Mouse (Mus musculus) forebrain, embryonic 11.5 days (tissue): Measurements from ENCODE around the gene Dnajb5. TPM values are rescaled to one million over a fixed set of nuclear protein-coding genes. Genes with fewer than 3 reads are reported as not detected.
A peak's percentile ranks its signal among the peaks of the same experiment; 100 is the strongest.

Experiments
- ATAC-seq: fragments of 200-750 bp; cut with Nextera tagmentation; replicated peaks from 2 replicates; pipeline ENCODE4 v1.8.0; 2017; ENCODE audit warnings: moderate TSS enrichment; ENCODE audit not compliant: low FRiP score
- DNase-seq: peaks from one replicate; pipeline ENCODE4 v3.0.0-alpha.2; 2017; ENCODE audit warnings: low spot score
- H3K27ac ChIP-seq: fragments of 300-500 bp; sonication (generic); 2 replicates; pipeline ENCODE4 v1.5.1; 2014; ENCODE audit warnings: low read depth, low read length
- H3K27me3 ChIP-seq: fragments of 300-500 bp; sonication (generic); 2 replicates; pipeline ENCODE4 v1.6.1; 2014; ENCODE audit warnings: mild to moderate bottlenecking, low read length, mixed read lengths; ENCODE audit not compliant: control insufficient read depth, insufficient read depth
- H3K36me3 ChIP-seq: fragments of 300-500 bp; sonication (generic); 2 replicates; pipeline ENCODE4 v1.6.1; 2014; ENCODE audit warnings: mild to moderate bottlenecking, low read length, moderate library complexity, mixed read lengths; ENCODE audit not compliant: control insufficient read depth, insufficient read depth
- H3K4me1 ChIP-seq: fragments of 300-500 bp; sonication (generic); replicated peaks from 2 replicates; pipeline ENCODE4 v1.6.1; 2014; ENCODE audit warnings: low read length, mixed read lengths; ENCODE audit not compliant: control insufficient read depth, insufficient read depth
- H3K4me2 ChIP-seq: fragments of 300-500 bp; sonication (generic); 2 replicates; pipeline ENCODE4 v1.6.1; 2014; ENCODE audit warnings: low read depth, mild to moderate bottlenecking, low read length, moderate library complexity, mixed read lengths; ENCODE audit not compliant: severe bottlenecking
- H3K4me3 ChIP-seq: fragments of 300-500 bp; sonication (generic); 2 replicates; pipeline ENCODE4 v1.5.1; 2014; ENCODE audit warnings: low read depth, low read length
- H3K9ac ChIP-seq: fragments of 300-500 bp; sonication (generic); 2 replicates; pipeline ENCODE4 v1.6.1; 2014; ENCODE audit warnings: low read length
- H3K9me3 ChIP-seq: fragments of 300-500 bp; sonication (generic); 2 replicates; pipeline ENCODE4 v1.6.1; 2016; ENCODE audit warnings: low read length, mixed read lengths; ENCODE audit not compliant: control insufficient read depth
- WGBS: fragments of 180-500 bp; shearing (Covaris S2); extraction: QIAGEN DNeasy Blood & Tissue Kit; methylation state at CpG from one replicate; pipeline ENCODE4 v1.1.7; 2014; 5-methylcytosine and 5-hydroxymethylcytosine counted together
- polyA plus RNA-seq: library from polyadenylated mRNA; unstranded; fragments of >200 nt; fragmentation: Nextera tagmentation; extraction: Ambion mirVana; gene quantifications from 2 replicates; pipeline ENCODE4 v1.2.1, GENCODE M21; 2014

The Dnajb5 gene
- 16.4 and 24.7 TPM in 2 replicates for polyA plus RNA-seq

DNA sequence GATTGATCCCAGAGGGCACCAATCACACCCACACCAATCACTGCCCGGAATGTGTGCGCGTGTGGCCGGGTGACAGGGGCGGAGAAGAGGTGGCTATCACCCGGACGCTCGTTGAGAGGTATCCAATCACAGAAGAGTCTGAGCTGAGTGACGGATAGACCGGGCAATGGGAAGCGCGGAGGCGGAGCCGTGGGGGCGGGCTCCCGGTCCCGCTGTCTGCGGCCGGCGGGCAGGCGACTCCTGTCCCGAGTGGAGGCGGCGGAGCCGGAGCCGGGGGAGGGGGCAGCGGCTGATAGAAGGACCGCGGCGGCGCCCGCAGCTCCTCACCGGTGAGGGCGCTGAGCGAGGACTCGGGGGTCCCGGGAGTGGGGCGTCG, at the start of gene Dnajb5:
Gene Dnajb5 (plus strand): TSS at position 139 of the 376 bp plus-strand sequence.
- H3K9ac ChIP-seq = peak within 1 kb of the TSS; percentile 92
- H3K4me2 ChIP-seq = peak within 1 kb of the TSS; percentile 89
- no peaks in the 10 kb centered on the region for H3K36me3 ChIP-seq
- WGBS = under 1% methylated on average over 39 of the region's 39 CpGs
- H3K4me1 ChIP-seq = peaks cover 37% of the 10 kb centered on the region
- H3K9me3 ChIP-seq = no peaks in the 10 kb centered on the region
- DNase-seq = peak; percentile 98
- peak; percentile 95 for ATAC-seq
- H3K27me3 ChIP-seq = no peaks in the 10 kb centered on the region
- H3K27ac ChIP-seq = peak within 1 kb of the TSS; percentile 95
- H3K4me3 ChIP-seq = peak within 1 kb of the TSS; percentile 75

DNA sequence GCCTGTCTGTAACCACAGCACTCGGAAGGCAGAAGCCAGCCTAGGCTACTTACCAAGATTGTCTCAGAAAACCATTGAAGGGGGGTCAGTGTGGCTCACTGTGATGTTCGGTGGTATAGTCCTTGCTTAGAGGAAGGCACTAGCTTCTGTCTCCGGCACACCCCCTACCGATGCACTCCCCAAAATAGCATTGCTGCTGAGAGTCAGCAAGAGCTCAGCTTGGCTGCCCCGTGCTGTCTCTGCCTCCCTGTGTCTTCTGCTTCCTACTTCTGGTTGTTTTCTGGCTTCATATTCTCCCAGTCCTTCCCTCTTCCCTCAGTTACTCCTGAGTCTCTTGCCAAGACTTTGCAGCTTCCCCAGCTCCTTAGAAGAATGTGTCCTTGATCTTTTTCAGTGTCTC, 48.7 kb upstream of the Dnajb5 start:
- DNase-seq (peak; percentile 15), ATAC-seq (no peak)
- H3K36me3 ChIP-seq = no peaks in the 10 kb centered on the region
- H3K9me3 ChIP-seq = no peaks in the 10 kb centered on the region
- H3K4me2 ChIP-seq = no peak overlapping the region
- H3K27ac ChIP-seq = no peak overlapping the region
- H3K4me3 ChIP-seq = no peak overlapping the region
- 0 out of 2 replicates have a peak, but pooled peaks cover 3% of the 10 kb centered on the region for H3K4me1 ChIP-seq
- H3K9ac ChIP-seq = no peak overlapping the region
- no peaks in the 10 kb centered on the region for H3K27me3 ChIP-seq
- 68% methylated on average over 5 of the region's 5 CpGs for WGBS

DNA sequence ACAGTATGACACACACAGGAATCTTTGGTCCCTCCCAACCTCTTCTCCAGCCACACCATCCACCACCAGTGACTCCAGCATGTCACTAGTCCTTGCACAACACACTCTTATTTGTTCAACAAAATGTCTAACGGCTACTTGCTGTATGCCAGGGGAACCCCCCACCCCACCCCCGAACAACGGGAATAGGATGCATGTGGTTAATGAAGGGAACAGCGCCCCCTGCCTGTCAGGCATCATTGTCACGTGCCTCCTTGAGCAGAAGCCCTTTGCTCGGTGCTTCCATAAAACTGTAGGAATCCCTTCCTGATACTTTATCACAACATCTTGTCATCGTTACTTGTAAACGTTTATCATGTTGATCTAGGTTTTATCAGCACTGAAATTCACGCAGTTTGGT, 47.4 kb upstream of the Dnajb5 start:
- DNase-seq (peak; percentile 62), ATAC-seq (no peak)
- H3K36me3 ChIP-seq = no peaks in the 10 kb centered on the region
- 0 out of 2 replicates have a peak, but pooled peaks cover 3% of the 10 kb centered on the region for H3K4me1 ChIP-seq
- no peaks in the 10 kb centered on the region for H3K9me3 ChIP-seq
- 69% methylated on average over 9 of the region's 9 CpGs for WGBS
- no peak overlapping the region for H3K4me3 ChIP-seq
- H3K27me3 ChIP-seq = no peaks in the 10 kb centered on the region
- no peak overlapping the region for H3K27ac ChIP-seq
- no peak overlapping the region for H3K4me2 ChIP-seq
- H3K9ac ChIP-seq = no peak overlapping the region

DNA sequence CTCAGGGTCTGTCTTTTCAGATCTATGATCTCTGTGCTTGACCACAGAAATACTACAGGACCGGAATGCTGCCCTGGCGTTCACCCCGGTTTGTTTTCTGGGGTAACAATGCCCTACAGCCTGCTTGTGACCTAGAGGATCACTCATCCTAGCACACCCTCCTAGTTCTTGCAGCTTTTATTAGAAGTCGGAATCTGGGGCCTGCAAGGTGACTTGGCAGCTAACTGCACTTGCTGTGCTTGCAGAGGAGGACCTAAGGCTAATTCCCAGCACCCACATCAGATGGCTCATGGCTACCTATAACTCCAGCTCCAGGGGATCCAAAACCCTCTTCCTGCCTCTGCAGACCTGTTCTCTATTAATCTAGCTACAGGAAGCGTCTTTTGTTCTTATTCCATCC, 46.9 kb upstream of the Dnajb5 start:
- Histone ChIP-seq H3K9ac (no peak overlapping the region), H3K36me3 (no peaks in the 10 kb centered on the region), H3K4me2 (no peak overlapping the region), H3K4me3 (no peak overlapping the region), H3K9me3 (no peaks in the 10 kb centered on the region), H3K4me1 (0 out of 2 replicates have a peak, but pooled peaks cover 3% of the 10 kb centered on the region), H3K27me3 (no peaks in the 10 kb centered on the region), H3K27ac (no peak overlapping the region)
- WGBS = 89% methylated on average over 5 of the region's 5 CpGs
- no peak for DNase-seq
- ATAC-seq = no peak

DNA sequence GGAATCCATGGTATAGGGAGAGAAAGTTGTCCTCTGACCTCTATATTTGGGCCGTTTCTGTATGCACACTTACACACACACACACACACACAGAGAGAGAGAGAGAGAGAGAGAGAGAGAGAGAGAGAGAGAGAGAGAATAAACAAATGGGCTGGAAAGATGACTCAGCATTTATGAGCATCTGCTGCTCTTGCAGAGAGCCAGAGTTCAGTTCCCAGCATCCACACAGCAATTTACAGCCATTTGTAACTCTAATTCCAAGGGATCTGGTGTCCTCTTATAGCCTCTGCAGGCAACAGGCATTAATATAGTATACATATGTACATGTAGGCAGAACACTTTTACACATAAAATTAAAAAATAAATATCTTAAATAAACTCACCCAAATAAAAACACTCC, 45.7 kb upstream of the Dnajb5 start:
- no peak overlapping the region for H3K27ac ChIP-seq
- 0 out of 2 replicates have a peak, but pooled peaks cover 3% of the 10 kb centered on the region for H3K4me1 ChIP-seq
- no peak for DNase-seq
- no peaks in the 10 kb centered on the region for H3K9me3 ChIP-seq
- no peak for ATAC-seq
- H3K4me2 ChIP-seq = no peak overlapping the region
- H3K4me3 ChIP-seq = no peak overlapping the region
- H3K36me3 ChIP-seq = no peaks in the 10 kb centered on the region
- WGBS = 83% methylated on average over 1 of the region's 1 CpGs
- no peak overlapping the region for H3K9ac ChIP-seq
- H3K27me3 ChIP-seq = no peaks in the 10 kb centered on the region

DNA sequence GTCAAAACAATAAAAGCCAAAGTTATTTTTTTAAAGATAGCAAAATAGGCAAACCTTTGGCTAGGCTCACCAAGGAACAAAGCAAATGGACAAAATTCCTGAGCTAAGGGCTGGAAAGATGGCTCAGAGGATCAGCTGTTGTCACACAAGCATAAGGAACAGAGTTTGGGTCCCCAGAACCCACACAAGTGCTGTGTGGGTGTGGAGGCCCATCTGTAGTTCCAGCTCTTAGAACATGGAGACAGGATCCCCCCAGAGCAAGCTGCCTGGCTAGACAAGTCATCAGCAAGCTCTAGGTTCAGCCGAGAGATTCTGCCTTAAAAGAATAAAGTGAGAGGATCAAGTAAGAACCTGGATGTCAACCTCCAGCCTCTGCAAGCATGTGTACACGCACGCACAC, 45.1 kb upstream of the Dnajb5 start:
- ATAC-seq (no peak), DNase-seq (no peak)
- 0 out of 2 replicates have a peak, but pooled peaks cover 3% of the 10 kb centered on the region for H3K4me1 ChIP-seq
- no peak overlapping the region for H3K4me2 ChIP-seq
- 69% methylated on average over 3 of the region's 3 CpGs for WGBS
- no peaks in the 10 kb centered on the region for H3K36me3 ChIP-seq
- no peak overlapping the region for H3K9ac ChIP-seq
- H3K27ac ChIP-seq = no peak overlapping the region
- H3K27me3 ChIP-seq = no peaks in the 10 kb centered on the region
- no peak overlapping the region for H3K4me3 ChIP-seq
- H3K9me3 ChIP-seq = no peaks in the 10 kb centered on the region

DNA sequence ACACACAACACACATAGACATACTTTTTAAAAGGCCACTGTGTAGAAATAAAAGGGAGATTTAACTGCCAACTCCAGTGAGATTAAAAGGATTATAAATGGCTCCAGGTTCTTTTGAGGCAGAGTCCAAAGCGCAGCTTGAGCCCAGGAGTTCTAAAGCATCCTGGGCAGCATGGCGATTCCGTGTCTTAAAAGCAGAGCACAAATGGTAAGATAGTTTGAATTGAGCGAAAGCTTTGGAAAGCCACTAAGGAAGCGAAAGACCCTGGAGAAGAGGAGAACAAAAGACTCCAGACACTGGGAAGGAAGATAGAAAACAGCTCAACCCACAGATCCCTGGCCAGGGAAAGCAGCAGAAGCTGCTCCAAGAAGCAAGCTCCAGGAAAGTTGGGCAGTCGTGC, 44.6 kb upstream of the Dnajb5 start:
- H3K9ac ChIP-seq = no peak overlapping the region
- no peaks in the 10 kb centered on the region for H3K36me3 ChIP-seq
- no peaks in the 10 kb centered on the region for H3K27me3 ChIP-seq
- 0 out of 2 replicates have a peak, but pooled peaks cover 3% of the 10 kb centered on the region for H3K4me1 ChIP-seq
- no peak overlapping the region for H3K4me3 ChIP-seq
- H3K27ac ChIP-seq = no peak overlapping the region
- DNase-seq (no peak), ATAC-seq (no peak)
- no peaks in the 10 kb centered on the region for H3K9me3 ChIP-seq
- no peak overlapping the region for H3K4me2 ChIP-seq
- 54% methylated on average over 6 of the region's 6 CpGs for WGBS

DNA sequence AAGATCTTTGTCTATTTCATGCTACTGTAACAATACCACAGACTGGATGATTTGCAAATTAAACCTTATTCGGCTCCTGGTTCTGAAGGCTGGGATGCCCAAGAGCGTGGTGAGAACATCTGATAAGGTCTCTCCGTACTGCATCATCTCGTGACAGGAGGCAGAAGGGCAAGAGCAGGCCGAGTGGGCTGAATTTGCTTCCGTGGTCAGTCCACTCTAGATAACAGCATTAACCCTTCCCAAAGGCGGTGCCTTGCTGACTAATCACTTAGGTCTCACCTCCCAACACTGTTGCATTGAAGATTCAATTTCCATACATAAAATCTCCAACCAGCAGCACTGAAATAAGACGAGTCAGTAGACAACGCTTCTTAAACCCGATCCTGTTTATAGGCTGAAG, 36.2 kb upstream of the Dnajb5 start:
- Histone ChIP-seq H3K27ac (no peak overlapping the region), H3K4me1 (no peaks in the 10 kb centered on the region; the same call in 1 of the 2 replicates), H3K27me3 (peaks cover 16% of the 10 kb centered on the region), H3K9ac (no peak overlapping the region), H3K4me3 (no peak overlapping the region), H3K36me3 (no peaks in the 10 kb centered on the region), H3K9me3 (no peaks in the 10 kb centered on the region), H3K4me2 (no peak overlapping the region)
- ATAC-seq (no peak), DNase-seq (no peak)
- 59% methylated on average over 10 of the region's 10 CpGs for WGBS

DNA sequence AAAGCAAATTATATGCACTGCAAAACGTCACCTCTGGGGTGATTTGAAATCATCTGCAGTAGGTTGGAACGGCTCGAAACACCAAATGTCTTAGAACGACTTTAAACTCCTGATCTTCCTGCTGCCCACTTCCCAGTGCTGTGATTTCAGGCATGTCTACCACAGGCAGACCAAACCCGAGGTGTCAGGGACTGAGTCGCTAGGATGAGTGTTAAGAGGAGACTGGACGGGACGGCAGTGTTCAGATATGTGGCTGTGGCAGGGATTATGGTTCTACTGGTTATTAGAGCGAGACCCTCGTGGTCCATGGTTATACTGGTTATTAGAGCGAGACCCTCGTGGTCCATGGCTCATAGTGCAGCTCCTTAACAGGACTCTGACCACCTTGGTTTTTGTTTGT, 34.3 kb upstream of the Dnajb5 start:
- H3K4me3 ChIP-seq = no peak overlapping the region
- H3K4me2 ChIP-seq = no peak overlapping the region
- H3K27me3 ChIP-seq = peaks cover 20% of the 10 kb centered on the region
- 86% methylated on average over 12 of the region's 12 CpGs for WGBS
- no peaks in the 10 kb centered on the region for H3K36me3 ChIP-seq
- no peaks in the 10 kb centered on the region; the same call in 1 of the 2 replicates for H3K4me1 ChIP-seq
- ATAC-seq (no peak), DNase-seq (no peak)
- H3K27ac ChIP-seq = no peak overlapping the region
- H3K9me3 ChIP-seq = no peaks in the 10 kb centered on the region
- no peak overlapping the region for H3K9ac ChIP-seq
